Mouse (Mus musculus) embryo, embryonic 10.5 days (tissue): Measurements from ENCODE around the gene Dgke.

Experiments
- DNase-seq: peaks from one replicate; pipeline ENCODE4 v3.0.0-alpha.2; 2015; ENCODE audit warnings: low spot score

Dgke gene

DNA sequence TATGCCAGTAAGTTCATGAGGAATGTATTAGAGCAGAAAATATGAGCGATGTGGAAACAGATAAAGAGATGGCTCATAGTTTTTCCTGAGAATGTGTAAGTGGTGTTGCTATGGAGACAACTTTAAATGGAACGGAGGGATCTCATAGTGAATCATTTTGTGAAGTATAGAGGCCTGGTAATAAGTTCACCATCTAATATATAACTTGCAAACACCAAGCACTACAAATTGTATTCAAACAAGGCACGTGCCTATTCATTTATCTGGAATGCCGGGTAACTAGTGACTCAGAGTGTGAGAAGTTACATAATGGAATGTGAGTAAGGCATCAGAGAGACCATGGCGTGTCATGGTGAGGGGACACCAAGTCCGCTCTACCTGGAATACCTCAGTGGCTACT lies 28.2 kb downstream of the Dgke start:
- DNase-seq = no peak

DNA sequence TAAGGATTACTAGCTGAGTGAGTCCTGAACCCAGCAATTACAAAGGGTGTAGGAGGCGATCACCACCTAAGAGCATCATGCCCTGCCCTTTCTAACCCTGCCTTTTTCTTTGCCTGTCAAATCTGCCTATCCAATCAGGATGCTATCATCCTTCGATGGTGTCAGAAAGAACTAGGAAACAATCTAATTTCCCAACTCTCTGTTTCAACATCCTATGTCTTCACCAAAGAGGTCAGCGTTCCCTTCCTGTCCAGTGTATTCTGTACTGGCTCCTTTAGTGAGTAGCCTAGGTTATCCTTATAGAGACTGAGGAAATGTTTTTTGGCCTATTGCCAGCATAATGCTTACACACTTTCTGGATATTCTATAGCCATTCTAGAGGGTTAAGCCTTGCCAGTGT lies 31.1 kb downstream of the Dgke start:
- DNase-seq = no peak

DNA sequence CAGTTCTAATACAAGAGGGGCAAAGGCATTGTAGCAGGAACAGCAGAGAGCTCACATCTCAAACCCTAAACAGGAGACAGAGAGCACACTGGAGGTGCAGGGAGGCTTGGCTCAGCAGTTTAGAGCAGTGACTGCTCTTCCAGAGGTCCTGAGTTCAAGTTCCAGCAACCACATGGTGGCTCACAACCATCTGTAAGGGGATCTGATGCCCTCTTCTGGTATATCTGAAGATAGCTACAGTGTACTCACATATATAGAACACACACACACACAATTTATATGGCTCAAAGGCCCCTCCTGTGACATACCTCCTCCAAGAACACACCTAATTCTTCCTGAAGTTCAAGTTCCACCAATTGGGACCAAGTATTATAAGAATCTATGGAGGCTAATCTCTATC lies 32.1 kb downstream of the Dgke start:
- no peak for DNase-seq

DNA sequence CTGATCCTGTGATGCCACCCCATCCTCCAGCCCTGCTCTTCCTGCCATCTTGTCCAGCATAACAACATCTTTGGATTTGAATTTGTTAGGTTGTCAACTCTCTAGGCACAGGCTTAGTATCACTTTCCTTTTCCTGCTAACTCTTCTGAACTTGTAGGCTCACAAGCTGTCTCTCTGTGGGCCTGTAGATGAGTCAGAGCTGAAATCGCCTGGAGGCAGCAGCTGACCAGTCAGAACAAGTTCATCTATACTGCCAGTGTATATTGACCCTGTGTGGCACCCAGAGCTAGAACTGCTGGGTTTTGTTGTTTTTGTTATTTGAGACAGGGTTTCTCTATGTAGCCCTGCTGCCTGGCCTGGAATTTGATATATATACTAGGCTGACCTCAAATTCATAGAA lies 35.5 kb downstream of the Dgke start:
- peak; percentile 19 for DNase-seq

DNA sequence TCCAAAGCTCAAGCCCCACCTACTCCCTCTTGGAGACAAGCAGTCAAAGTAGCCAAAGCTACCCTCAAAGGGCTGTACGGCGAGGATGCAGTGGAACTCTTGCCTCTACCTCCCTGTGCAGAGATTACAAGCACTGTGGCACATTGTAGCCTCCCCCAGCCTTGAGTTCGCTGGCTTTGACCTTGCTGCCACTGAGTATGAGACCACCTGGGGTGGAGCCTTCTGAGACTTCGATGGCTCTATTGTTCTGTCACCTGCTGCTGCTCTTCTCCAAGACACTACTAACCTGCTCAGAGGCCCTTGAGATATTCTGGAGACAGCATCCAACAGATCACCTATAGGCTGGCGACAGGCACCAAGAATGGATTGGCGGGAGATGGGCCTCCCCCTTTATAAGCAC lies 36.1 kb downstream of the Dgke start:
- DNase-seq = no peak

DNA sequence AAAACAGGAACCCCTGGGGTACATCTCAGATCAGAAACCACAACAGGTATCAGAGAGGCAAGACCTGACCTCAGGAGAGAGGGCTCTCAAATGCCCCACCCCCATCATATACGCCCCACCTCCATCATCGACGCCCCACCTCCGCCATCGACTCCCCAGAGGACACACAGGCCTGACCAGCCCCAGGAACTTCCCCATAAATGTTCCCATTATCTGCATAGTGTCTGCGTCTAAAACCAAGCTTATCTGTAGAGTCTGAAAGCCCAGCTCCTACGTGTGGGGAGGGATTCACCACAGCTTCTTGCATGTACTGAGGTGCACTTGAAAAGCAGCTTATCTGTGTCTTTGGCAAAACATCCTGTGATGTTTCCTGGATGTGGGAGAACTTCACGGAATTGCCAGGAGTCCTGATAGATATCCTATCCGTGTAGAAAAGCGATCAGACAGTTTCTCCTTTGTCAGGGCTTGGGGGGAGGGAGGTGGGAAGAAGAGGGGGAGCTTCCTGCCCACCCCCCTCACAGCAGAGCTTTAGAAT lies 37.7 kb downstream of the Dgke start:
- no peak for DNase-seq

DNA sequence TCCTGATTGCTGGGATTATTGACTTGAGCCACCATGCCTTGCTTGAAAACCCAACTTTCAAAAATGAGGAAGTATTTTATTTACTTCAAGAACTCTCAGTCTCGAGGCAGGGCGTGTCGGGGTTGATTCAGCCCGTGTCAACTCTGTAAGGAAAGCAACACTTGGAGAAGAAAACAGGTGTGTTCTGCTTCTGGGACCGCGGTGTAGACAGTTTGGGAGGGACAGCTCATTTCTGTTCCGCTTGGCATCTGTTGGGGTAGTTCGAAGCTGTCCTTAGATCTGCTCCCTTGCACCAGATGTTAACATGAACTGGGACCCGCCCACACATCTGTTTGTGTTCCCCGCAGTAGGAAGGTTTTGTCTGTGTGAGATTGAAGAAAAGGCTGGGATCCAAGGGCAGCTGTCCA lies 38.7 kb downstream of the Dgke start:
- no peak for DNase-seq

DNA sequence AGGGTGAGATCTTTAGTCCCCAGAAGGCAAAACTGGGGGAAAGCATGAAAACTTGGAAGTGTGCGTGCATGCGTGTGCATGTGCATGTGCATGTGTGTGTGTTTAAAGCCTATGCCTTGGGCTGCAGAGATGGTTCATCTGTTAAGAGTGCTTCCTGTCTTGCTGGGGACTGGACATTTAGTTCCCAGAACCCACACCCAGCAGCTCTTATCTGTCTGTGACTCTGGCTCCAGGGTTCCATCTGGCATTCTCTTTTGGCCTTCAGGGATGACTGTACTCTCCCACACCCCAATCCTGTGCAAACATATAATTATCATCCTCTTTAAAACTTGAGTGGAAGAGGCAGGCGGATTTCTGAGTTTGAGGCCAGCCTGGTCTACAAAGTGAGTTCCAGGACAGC lies 40.5 kb downstream of the Dgke start:
- DNase-seq = no peak

DNA sequence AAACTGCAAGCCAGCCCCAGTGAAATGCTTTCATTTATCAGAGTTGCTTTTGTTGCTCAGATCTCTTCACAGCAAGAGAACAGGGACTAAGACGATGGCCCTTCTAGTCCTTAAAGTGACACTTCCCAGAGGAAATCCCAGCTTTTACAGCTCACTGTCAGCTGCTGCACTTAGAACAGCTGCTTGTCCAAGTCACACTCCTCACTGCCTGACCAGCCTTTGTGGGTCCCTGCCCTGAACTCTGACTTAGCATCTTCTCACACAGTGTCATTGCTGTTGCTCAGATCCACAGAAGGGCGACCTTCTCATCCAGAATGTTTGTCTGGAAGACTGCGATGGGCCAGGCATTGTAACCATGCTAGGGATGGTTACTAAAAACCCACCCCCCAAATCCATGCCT lies 41.0 kb downstream of the Dgke start:
- no peak for DNase-seq

DNA sequence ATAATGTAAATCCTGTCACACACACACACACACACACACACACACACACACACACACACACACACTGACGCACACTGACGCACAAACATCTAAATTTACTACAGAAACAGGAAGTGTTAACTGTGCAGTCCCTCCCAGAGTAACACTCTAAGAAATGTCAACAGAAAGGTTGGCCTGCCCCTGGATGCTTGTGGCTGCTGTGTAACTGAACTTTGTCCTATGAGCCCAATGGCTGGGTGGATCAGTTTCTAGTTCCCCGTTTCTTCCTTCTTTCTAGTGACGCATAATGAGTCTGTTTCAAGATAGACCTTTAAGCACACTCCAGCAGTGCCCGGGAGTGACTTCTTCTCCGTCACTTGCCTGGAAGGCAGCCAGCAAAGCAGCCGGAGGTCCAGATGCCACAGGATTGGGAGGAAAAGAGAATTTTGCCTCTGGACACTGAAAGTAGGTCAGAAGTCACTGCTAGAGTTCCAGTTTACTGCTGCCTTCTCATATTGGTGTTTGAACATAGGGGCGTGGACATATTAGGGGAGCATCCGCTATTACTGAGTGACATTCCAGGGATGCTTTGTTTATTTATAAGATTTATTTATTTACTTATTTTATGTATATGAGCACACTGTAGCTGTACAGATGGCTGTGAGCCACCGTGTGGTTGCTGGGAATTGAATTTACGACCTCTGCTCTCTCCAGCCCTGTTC lies 42.3 kb downstream of the Dgke start:
- DNase-seq = no peak

DNA sequence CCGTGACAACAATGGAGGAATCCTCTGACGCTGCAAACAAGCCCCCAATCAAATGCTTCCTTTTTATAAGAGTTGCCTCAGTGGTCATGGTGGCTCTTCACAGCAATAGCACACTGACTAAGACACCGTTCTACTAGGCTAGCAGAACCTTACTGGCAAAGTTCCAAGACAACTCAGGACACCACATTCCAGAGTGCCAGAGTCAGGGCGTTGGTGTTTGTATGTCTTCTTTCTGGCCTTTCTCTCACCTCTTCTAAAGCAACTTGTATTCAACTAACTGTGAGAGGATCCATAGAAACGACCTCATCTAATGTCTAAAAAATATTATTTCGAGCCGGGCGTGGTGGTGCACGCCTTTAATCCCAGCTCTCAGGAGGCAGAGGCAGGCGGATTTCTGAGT lies 43.2 kb downstream of the Dgke start:
- DNase-seq = no peak

DNA sequence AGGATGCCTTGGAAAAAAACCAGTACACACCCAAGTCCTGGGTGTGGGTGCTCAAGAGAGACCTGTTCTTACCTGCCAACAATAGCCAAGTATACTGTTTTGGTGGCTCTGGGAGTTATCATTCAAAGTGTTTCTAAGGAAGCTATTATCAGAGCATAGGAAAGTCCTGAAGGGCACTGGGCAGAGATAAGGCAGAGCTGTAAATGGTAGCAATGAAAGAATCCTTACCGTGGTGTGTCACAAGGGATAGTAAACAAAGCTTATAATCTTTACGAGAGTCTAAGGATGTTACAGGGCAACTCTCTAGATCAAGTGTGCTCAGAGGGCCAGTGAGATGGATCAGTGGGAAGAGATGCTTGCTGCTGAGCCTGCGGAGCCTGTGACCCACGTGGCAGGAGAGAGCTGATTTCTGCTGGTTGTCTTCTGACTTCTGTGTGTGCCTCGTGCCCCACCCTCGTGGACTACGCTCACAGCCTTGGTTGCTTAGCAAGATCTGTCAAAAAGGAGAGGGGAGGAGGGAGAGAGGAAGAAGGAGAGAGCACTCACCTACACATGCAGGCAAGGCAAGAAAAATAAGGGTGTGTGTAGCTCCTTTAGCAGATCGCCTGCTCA lies 44.4 kb downstream of the Dgke start:
- no peak for DNase-seq

DNA sequence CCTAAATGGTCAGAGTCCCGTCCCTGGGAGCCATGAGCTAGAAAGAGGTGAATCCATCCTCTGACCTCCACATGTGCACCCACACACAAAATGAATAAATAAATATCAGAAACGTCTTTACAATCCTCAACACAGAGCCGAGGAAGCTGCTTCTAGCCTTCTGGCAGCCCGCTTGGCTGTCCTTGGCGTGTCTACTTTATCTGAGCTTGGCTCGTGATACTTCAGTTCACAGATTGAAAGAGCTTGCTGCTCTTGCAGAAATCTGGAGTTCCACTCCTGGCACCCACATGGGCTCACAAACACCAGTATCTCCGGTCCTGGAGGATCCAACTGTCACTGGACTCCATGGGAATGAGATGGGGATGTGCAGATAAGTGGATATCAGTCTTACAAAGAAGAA lies 45.0 kb downstream of the Dgke start:
- DNase-seq = no peak

DNA sequence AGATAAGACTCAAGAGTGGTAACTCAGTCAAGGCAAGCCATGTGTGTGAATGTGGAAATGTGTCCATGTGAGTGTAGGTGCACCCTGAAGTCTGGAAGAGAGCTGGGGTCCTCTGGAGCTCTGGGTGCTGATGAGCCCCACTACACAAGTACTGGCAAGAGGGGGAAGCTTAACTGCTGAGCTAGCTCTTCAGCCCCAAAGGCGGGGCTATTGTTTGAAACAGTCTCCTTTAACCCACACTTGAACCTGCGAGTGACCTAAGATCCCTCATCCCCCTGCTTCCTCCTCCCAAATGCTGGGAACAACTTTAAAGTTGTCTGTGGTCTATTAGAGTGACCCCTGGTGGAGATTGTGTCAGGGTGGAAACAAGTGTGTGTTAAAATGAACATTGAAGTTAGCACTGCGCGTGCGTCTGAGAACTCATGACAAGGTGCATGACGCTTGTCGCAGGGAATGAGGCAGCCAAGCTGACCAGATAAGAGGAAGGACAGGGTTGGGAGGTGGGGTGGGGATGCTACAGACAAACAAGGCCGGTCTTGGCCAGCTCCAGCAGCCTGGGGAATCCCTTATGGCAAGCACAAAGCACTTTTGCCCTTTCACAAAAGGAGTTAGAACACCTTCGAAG lies 45.9 kb downstream of the Dgke start:
- peak; percentile 64 for DNase-seq

DNA sequence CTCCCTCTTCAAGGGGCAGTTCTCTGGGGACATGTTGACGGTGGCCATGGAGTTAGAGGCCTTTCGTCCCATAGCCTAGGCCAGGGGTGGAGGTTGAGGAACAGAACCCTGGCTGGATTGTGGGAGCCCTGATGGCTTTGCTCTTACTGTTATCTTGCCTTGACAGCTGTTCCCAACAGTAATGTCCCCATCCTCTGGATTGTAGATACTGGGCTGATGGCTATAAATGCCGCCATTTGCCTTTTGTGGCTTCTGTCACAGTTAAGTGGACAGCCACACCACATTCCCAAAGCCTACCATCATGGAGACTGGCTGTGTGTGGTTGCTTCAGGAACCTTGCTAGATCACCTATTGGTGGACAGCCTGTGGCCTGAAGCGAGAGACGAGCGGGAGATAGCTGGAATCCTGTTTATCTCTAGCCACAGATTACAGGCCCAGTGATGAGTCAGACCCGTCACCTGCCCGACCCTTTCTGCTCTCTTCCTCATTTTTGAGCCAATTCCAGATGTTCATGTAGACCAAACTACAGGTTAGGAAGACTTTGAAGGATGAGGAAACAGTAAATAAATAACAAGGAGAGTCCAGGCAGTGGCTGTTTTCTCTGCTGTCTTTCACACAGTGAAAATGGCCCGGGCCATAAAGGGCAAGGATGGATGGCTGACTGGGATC lies 49.0 kb downstream of the Dgke start:
- no peak for DNase-seq

DNA sequence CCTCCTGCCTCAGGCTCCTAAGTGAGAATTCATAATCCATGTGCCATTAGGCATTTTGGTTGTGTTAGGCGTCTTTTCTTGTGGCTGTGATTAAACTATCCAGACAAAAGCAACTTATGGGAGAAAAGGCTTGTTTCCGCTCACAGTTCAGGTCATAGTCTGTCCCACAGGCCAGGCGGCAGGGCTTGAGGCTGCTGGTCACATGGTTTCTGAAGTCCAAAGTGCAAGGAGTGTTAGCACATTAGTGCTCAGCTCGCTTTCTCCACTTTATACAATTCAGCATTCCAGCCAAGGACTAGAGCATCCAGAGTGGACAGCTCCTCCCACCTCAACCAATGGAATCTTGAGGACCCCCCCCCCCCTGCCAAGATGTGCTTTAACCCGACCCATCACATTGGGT lies 54.4 kb downstream of the Dgke start:
- DNase-seq = no peak

DNA sequence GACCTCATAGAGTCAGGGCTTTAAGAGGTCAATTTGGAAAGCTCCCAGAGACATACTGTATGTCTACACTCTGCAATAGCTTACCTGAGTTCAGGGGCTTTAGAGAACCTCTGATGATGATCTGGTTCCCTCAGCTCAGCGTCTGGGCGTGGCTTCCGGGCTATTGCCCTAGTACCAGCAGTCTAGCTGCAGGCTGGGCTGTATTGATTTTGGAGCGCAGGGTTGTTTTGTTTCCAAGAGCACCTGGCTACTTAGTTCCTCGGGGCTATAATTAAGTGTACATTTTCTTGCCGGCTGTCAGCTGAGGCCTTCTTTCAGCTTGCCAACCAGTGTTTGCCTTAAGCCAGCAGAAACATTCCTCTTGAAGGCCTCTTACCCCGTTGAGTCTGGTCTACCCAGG lies 57.2 kb downstream of the Dgke start:
- DNase-seq = no peak

DNA sequence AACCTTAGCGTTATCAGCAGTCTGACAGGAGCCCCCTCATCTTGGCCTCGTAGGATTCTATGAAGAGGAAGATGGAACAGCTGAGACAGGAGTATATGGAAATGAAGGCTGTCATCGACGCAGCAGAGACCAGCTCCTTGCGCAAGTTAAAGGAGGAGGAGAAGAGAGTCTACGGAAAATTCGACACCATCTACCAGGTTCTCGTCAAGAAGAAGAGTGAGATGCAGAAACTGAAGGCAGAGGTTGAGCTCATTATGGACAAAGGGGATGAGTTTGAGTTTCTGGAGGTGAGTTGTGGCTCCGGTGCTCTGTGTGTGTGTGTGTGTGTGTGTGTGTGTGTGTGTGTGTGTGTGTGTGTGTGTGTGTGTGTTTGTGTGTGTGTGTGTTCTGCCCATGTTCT lies 57.6 kb downstream of the Dgke start:
- DNase-seq = no peak

DNA sequence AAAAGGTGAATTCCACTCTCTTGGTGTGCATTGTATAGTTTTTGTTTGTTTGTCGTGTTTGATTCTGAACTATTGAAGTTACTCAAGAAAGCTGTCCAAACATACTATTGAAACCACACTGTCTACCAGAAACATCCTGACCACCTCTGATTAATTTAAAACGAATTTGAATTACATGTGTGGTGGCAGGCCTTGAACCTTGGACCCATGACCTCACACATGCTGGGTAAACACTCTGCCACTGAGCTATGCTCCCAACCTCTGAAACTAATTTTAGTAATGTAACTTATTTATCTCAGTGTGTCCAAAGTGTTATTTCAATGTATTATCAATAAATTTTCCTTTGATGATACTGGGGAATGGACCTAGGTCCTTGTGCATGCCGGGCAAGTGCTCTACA lies 59.1 kb downstream of the Dgke start:
- no peak for DNase-seq

DNA sequence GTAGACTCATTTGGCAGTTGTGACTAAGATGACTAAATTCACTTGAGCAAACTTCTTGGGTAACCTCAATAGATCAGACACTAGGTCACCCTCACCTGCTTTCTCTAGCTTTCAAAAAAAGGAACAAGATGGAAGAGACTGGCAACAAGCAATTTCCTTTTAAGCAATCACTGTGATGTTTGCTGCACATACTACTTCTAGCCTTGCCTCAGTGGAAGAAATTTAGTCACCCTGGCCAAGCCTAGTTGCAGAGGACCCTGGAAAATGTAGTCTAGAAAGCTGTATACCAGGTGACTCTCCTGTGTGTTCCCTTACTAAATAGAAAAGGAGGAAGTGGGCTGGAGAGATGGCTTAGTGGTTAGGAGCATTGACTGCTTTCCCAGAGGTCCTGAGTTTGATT lies 60.2 kb downstream of the Dgke start:
- no peak for DNase-seq

DNA sequence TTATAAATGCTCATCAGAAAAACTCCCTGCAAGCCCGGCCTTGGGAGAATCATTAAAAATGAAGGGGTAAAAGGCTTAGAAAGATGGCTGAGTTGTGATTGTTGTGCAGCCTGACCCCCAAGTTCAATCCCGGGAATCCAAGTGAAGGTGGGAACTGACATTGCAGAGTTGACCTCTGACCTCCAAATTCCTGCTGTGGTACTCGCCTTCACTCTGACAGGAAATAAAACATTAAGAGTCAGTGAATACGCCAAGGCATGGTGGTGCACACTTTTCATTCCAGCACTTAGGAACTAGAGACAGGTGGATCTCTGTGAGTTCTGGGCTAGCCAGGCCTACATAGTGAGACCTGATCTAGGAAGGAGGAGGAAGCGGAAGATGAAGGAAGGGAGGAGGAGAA lies 61.2 kb downstream of the Dgke start:
- DNase-seq = peak; percentile 22

DNA sequence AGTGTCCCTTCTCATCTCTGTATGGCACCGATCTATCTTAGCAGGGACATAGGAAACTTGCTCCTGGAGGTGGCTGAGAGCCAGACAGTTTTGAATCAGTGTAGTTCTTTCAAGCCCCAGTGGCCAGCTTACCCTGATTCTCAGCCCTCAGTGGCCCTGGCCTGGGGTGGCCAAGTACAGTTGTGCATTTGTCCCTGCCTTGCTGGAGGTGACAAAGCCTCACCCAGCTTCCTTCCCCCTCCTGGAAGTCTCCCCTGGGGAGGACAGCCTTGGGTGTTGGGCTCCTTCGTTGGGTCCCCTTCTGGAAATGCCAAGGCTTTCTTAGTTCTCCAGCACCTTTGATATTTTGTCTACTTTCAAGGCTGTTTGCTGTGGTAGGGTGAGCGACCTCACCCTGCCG lies 62.9 kb downstream of the Dgke start:
- DNase-seq = no peak

DNA sequence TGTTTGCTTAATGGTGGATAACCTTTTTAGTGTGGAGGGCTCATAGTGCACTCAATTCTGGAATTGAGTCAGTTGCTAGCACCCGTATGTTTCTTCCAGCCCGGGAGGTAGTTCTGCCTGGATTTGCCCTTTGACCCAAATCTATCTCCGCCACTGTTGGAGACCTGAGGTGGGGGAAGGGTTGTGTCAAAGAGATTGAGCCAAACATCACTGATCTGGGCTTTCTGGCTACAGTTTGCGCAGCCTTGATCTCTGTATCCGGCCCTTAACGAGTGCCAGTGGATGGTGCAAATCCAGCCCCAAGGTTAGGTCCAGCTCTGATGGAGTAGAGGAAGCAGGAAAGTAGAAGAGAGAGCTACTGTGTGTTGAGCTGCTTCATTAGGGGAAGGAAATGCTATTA lies 63.6 kb downstream of the Dgke start:
- DNase-seq = peak; percentile 28
